Mouse (Mus musculus) myocyte (in vitro differentiated cells): ENCODE data around the gene Rell1.
A peak's percentile ranks its signal among the peaks of the same experiment; 100 is the strongest.

ENCODE experiments used
- CEBPB ChIP-seq: IDR thresholded peaks from 2 replicates; pipeline ENCODE4 v1.6.1; 2011; ENCODE audit warnings: mild to moderate bottlenecking, moderate library complexity; ENCODE audit not compliant: poor library complexity, insufficient read depth, severe bottlenecking
- E2F4 ChIP-seq: IDR thresholded peaks from one replicate; pipeline ENCODE4 v1.6.1; 2011; ENCODE audit warnings: mild to moderate bottlenecking, control low read depth, moderate library complexity; ENCODE audit not compliant: insufficient read depth
- MAX ChIP-seq: IDR thresholded peaks from one replicate; pipeline ENCODE4 v1.6.1; 2011; ENCODE audit warnings: low read depth, mild to moderate bottlenecking, control low read depth
- MYOD1 ChIP-seq, 3 experiments: IDR thresholded peaks; one replicate each; pipeline ENCODE4 v1.6.1; 2011; ENCODE audit warnings: control low read depth in 2 of 3, low read depth in 2 of 3, mild to moderate bottlenecking in 2 of 3, moderate library complexity in 1 of 3; ENCODE audit not compliant: insufficient read length in 2 of 3, control insufficient read depth in 1 of 3
- MYOG ChIP-seq, 3 experiments: IDR thresholded peaks; one replicate each; pipeline ENCODE4 v1.6.1; 2011; ENCODE audit warnings: control low read depth in 2 of 3, low read depth in 2 of 3, mild to moderate bottlenecking in 2 of 3; ENCODE audit not compliant: insufficient read length in 2 of 3, control insufficient read depth in 1 of 3, insufficient read depth in 1 of 3
- POLR2A ChIP-seq: IDR thresholded peaks from one replicate; pipeline ENCODE4 v1.6.1; 2011; ENCODE audit warnings: low read depth, mild to moderate bottlenecking, control low read depth, moderate library complexity; ENCODE audit not compliant: insufficient read length
- POLR2AphosphoS2 ChIP-seq: IDR thresholded peaks from one replicate; pipeline ENCODE4 v1.6.1; 2011; ENCODE audit warnings: low read depth, control low read depth; ENCODE audit not compliant: insufficient read length
- REST ChIP-seq: IDR thresholded peaks from one replicate; pipeline ENCODE4 v1.6.1; 2011; ENCODE audit warnings: mild to moderate bottlenecking, control low read depth, moderate library complexity; ENCODE audit not compliant: insufficient read depth, insufficient read length
- SRF ChIP-seq: IDR thresholded peaks from one replicate; pipeline ENCODE4 v1.6.1; 2011; ENCODE audit warnings: low read depth; ENCODE audit not compliant: control insufficient read depth, insufficient read length
- TCF12 ChIP-seq: IDR thresholded peaks from one replicate; pipeline ENCODE4 v1.6.1; 2011; ENCODE audit warnings: mild to moderate bottlenecking, control low read depth; ENCODE audit not compliant: poor library complexity, insufficient read depth, severe bottlenecking
- TCF3 ChIP-seq: IDR thresholded peaks from one replicate; pipeline ENCODE4 v1.6.1; 2011; ENCODE audit warnings: low read depth, control low read depth; ENCODE audit not compliant: insufficient read length
- USF1 ChIP-seq: IDR thresholded peaks from one replicate; pipeline ENCODE4 v1.6.1; 2011; ENCODE audit warnings: low read depth, mild to moderate bottlenecking, control low read depth, moderate library complexity

DNA sequence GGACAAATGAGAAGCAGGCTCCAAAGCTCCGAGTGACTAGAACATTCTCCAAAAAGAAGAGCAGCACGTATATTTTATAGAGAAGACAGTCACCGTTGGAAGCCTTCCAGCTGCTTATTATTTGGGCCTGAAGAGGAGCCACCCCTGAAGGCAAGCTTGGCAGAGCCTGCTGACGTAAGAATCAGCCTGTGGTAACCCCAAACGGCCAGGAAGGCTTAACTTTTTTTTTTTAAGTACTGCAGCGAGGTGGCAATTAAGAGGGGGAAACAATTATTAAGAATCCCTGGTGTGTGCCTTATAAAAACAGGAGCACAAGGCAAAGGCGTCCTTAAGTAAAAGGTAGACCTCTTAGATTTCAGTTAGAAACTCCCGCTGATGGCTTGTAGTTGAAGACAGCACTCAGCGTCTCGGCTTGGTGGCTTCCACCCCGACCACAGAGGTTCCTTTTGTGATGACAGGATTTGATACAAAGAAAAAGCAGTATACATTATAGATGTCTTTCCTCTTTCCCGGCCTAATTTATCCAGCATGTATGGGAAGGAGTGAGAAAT is 1.0 kb downstream of the Rell1 start:
- TF ChIP-seq POLR2A (no peak), MAX (no peak), MYOG (IDR thresholded peaks at IDR 0.05; ENCODE audit: control insufficient read depth in 1 of 3, insufficient read depth in 1 of 3, insufficient read length in 2 of 3, low read depth in 2 of 3) (no peak), CEBPB (0 out of 2 replicates have a peak, but pooled peaks have one; percentile 9), SRF (no peak), E2F4 (no peak), USF1 (no peak), REST (no peak), TCF3 (no peak), POLR2AphosphoS2 (no peak), TCF12 (no peak), MYOD1 (IDR thresholded peaks at IDR 0.05; ENCODE audit: control insufficient read depth in 1 of 3, insufficient read length in 2 of 3, low read depth in 2 of 3) (no peak)
